Mouse (Mus musculus) brain, embryonic 14.5 days (tissue): ENCODE results near the gene Ppdpf. TPM values are rescaled to one million over a fixed set of nuclear protein-coding genes. Genes with fewer than 3 reads are reported as not detected.

Experiments
- DNase-seq: peaks from one replicate; pipeline ENCODE4 v3.0.0-alpha.2; 2011; ENCODE audit warnings: low read depth
- CTCF ChIP-seq: fragments of 200-500 bp; IDR thresholded peaks from 2 replicates; pipeline ENCODE4 v1.5.1; 2012; ENCODE audit warnings: inconsistent platforms, mild to moderate bottlenecking, moderate library complexity, borderline replicate concordance; ENCODE audit not compliant: insufficient read depth, insufficient read length; ENCODE audit errors: extremely low read depth
- POLR2A ChIP-seq: fragments of 200-500 bp; IDR thresholded peaks from 2 replicates; pipeline ENCODE4 v1.6.1; 2012; ENCODE audit warnings: mild to moderate bottlenecking, inconsistent platforms, borderline replicate concordance; ENCODE audit not compliant: poor library complexity, insufficient read depth, insufficient read length, severe bottlenecking; ENCODE audit errors: extremely low read depth
- polyA plus RNA-seq: library from polyadenylated mRNA; depleted of rRNA; stranded (reverse); fragments of >200 nt; gene quantifications from 2 replicates; pipeline ENCODE4 v1.2.3, GENCODE M21; 2012; rRNA removed

Gene Ppdpf
- polyA plus RNA-seq, 1 experiment = 252 TPM

DNA sequence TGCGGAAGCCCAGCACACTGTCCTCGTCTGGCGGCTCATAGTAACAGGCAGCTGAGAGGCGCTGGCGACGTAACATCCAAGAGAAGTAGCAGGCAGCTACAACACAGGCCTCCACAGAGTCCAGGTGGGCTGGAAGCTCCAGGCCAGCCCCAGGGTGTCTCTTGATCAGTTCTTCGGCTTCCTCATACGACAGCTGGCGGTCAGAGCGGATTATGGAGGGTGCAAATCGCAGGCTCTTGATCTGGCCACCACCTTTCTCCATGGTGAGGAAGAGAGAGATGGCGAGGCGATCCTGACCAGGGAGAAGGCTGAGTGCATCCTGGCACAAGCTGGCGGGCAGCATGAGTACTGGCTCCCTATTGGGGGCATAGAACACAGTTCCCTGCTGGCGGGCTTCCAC is 46.4 kb downstream of the Ppdpf start:
- TF ChIP-seq CTCF = no peak
- no peak for TF ChIP-seq POLR2A
- DNase-seq = no peak

DNA sequence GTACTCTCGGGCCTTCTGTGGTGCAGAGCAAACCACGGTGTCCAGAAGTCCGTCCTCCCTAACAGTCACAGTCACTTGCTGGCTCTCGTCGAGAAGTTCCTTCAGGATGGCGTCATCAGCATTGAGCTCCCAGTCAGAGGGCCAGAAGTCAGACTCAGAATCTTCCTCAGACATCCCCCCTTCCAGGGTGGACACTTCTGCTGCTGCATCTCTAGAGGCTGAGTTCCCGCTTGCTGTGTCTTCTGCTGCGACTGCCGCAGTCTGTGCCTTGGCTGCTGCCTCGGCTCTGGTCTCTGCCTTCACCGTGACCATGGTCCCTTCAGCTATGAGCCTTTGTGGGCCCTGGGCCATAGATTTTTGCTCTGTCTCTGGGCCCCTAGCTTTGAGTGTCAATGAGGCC is 47.6 kb downstream of the Ppdpf start:
- TF ChIP-seq CTCF = no peak
- no peak for TF ChIP-seq POLR2A
- no peak for DNase-seq

DNA sequence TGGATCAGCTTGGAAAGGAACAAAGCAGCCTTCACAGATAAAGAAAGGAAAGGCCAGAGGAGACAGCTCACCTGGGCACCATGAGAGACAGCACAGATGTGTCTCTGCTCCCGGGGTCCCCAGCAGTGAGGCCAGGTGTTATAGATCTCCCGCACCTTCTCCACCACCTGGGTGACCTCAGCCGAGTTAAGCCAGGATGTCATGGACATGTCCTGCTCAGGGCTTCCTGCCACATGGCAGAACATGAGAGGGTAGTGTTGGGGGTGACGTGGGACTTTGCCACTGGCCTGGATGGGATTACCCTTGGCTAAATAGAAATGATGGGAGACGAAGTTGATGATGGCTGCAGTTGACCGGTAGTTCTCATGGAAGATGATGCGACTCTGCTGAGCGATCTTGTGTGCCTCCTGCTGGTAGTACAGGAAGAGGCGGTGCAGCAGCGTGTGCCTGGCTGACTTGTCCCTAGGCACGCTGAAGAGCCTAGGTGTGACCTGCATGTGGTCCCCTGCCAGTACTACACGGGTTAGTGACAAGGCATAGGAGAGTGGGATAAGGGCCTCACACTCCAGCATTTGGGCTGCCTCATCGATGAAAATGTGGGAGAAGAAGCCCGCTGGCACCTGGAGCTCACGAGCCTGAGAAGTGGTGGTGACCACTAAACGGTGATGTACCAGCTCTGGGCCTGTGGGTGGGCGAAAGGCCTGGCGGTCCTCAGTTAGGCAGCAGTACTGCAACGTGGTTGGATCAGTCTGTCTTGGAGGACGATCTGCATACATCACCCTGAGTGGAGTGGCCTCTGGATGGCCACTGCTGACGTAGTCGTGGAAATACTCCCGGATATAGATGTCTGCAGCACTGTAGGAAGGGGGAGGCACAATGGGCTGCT is 48.9 kb downstream of the Ppdpf start:
- no peak for DNase-seq
- TF ChIP-seq POLR2A (no peak), CTCF (no peak)

DNA sequence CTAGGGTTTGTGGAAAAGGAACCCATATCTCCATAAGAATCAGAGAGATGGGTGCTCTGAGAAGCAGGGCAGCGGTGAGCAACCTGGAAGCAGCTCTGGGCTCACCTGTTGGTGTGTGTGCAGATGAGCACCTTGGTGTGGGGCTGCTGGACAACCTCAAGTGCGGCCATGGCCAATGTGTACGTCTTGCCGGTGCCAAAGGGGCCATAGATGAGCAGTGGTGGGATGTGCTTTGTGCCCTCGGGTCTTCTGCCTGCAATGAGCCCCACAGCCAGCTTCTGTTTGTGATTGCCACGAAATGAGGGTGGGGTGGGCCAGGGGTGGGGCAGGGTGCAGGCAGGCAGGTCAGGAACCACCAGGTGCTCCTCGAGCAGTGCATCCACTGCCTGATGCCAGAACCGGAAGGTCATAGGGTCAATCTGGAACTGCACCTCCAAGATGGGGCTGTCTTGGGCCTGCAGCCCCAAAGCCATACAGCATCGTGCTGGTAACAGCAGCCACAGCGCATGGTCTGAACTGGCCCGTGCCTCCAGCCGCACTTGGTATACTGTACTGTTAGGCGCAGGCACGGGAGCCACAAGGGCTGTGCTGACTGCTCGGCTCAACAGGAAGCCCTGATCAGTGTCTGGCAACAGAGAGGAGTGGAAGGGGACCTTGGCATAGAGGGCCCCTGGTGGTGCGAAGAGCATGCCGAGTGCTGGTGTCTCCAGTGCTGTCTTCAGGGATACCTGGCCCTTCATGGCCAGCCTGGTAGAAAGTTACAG is 50.4 kb downstream of the Ppdpf start:
- no peak for DNase-seq
- no peak for TF ChIP-seq POLR2A
- TF ChIP-seq CTCF = no peak

DNA sequence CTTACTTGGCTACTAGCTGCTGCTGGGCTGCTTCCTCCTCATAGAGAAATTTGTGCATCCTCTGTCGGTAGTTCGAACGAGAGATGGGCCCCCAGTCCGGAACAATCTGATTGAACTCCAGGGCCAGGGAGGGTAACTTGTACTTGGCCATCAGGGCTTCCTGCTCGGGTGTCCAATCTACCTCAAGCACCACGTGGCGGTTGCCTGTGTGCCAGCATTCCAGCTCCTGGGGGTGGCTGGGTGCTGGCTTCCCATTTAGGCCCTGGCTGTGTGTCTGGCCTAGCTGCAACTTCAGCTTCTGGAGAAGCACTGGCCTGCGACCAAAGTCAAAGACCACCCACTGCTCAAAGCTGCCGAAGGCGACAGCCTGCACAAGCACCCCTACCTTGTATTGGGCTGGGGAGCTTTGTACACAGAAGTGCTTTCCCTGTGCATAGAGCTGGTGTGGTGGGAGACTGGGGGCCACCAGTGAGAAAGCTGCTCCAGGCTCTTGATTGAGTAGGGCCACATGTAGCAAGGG is 51.1 kb downstream of the Ppdpf start:
- no peak for TF ChIP-seq CTCF
- TF ChIP-seq POLR2A = no peak
- no peak for DNase-seq

Other genes with a start within 250 kb of the Ppdpf start
- 63.1 and 66.1 TPM in 2 replicates for gene Nkain4, start 232.5 kb upstream of the Ppdpf start, polyA plus RNA-seq
- gene Arfgap1, start 220.0 kb upstream of the Ppdpf start, polyA plus RNA-seq = 104 and 109 TPM in 2 replicates
- gene Col20a1, start 200.7 kb upstream of the Ppdpf start, polyA plus RNA-seq = 0.98 and 1.2 TPM in 2 replicates
- gene Chrna4, start 143.7 kb upstream of the Ppdpf start, polyA plus RNA-seq = 14.8 and 42.9 TPM in 2 replicates
- gene Kcnq2, start 51.9 kb upstream of the Ppdpf start, polyA plus RNA-seq = 64.8 and 105 TPM in 2 replicates
- gene Eef1a2, start 30.2 kb upstream of the Ppdpf start, polyA plus RNA-seq = 85.1 and 133 TPM in 2 replicates
- gene Ptk6, start 15.5 kb downstream of the Ppdpf start, polyA plus RNA-seq = 0.04 and 0.05 TPM in 2 replicates
- 0.14 and 0.33 TPM in 2 replicates for gene Srms, start 25.9 kb downstream of the Ppdpf start, polyA plus RNA-seq
- 0.11 and 0.14 TPM in 2 replicates for gene Fndc11, start 32.8 kb downstream of the Ppdpf start, polyA plus RNA-seq
- 1.7 and 1.8 TPM in 2 replicates for gene Helz2, start 54.8 kb downstream of the Ppdpf start, polyA plus RNA-seq
- gene Gmeb2, start 100.8 kb downstream of the Ppdpf start, polyA plus RNA-seq = 34.6 and 43.3 TPM in 2 replicates
- gene Stmn3, start 127.3 kb downstream of the Ppdpf start, polyA plus RNA-seq = 774 and 800 TPM in 2 replicates
- gene Rtel1, start 132.5 kb downstream of the Ppdpf start, polyA plus RNA-seq = 88.7 and 133 TPM in 2 replicates
- gene Zgpat, start 177.7 kb downstream of the Ppdpf start, polyA plus RNA-seq = 117 and 126 TPM in 2 replicates
- 92.9 and 110 TPM in 2 replicates for gene Arfrp1, start 178.2 kb downstream of the Ppdpf start, polyA plus RNA-seq
- gene Lime1, start 192.8 kb downstream of the Ppdpf start, polyA plus RNA-seq = 98.7 and 147 TPM in 2 replicates